Mouse (Mus musculus) forebrain, embryonic 12.5 days (tissue): ENCODE measurements at regions not wholly inside any gene's neighbourhood (a gene's known extent, or its start where the extent isn't known, plus 50 kb on each side); places are given as distances from the start of the nearest gene placed in this dataset.

Experiments used
- ATAC-seq: fragments of 200-750 bp; cut with Nextera tagmentation; 2 replicates; pipeline ENCODE4 v1.8.0; 2017; ENCODE audit warnings: moderate TSS enrichment; ENCODE audit not compliant: low FRiP score
- H3K27ac ChIP-seq: fragments of 300-500 bp; sonication (generic); 2 replicates; pipeline ENCODE4 v1.5.1; 2016; ENCODE audit warnings: mild to moderate bottlenecking
- H3K27me3 ChIP-seq: fragments of 300-500 bp; sonication (generic); 2 replicates; pipeline ENCODE4 v1.6.1; 2016; ENCODE audit warnings: mild to moderate bottlenecking
- H3K36me3 ChIP-seq: fragments of 300-500 bp; sonication (generic); replicated peaks from 2 replicates; pipeline ENCODE4 v1.6.1; 2016; ENCODE audit warnings: mild to moderate bottlenecking
- H3K4me1 ChIP-seq: fragments of 300-500 bp; sonication (generic); 2 replicates; pipeline ENCODE4 v1.6.1; 2016
- H3K4me2 ChIP-seq: fragments of 300-500 bp; sonication (generic); 2 replicates; pipeline ENCODE4 v1.6.1; 2016; ENCODE audit warnings: mild to moderate bottlenecking, moderate library complexity
- H3K4me3 ChIP-seq: fragments of 300-500 bp; sonication (generic); replicated peaks from 2 replicates; pipeline ENCODE4 v1.5.1; 2016; ENCODE audit warnings: mild to moderate bottlenecking
- H3K9ac ChIP-seq: fragments of 300-500 bp; sonication (generic); 2 replicates; pipeline ENCODE4 v1.6.1; 2016; ENCODE audit warnings: mild to moderate bottlenecking
- H3K9me3 ChIP-seq: fragments of 300-500 bp; sonication (generic); 2 replicates; pipeline ENCODE4 v1.6.1; 2016
- WGBS: fragments of 180-500 bp; shearing (Covaris S2); methylation state at CpG from one replicate; pipeline ENCODE4 v1.1.7; 2016; 5-methylcytosine and 5-hydroxymethylcytosine counted together

DNA sequence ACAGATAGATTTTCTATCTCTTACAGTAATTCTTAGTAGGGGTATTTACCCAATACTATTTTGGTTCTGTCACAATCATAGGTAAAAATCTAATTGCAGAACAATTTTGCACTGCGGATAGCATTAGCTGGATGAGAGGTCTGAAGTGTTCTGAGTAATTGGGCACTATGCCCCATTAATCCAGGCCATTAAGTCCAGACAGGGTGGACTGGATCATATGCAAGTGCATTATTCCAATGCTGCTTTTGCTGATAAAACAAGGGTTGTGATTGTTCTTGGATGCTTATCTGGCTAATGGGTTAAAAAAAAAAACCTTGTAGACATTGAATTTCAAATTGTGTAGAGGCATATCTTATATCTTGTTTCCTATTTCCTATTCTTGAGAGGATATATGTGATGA, 1732.6 kb upstream of the Gm6569 start:
- no peak overlapping the region for H3K4me2 ChIP-seq
- H3K36me3 ChIP-seq = no peaks in the 10 kb centered on the region
- H3K27ac ChIP-seq = no peak overlapping the region
- no peak for ATAC-seq
- H3K4me1 ChIP-seq = peaks cover 7% of the 10 kb centered on the region; the same call in 1 of the 2 replicates
- no peaks in the 10 kb centered on the region for H3K27me3 ChIP-seq
- no peak overlapping the region for H3K9ac ChIP-seq
- 93% methylated on average over 1 of the region's 1 CpGs for WGBS
- H3K4me3 ChIP-seq = no peak overlapping the region
- H3K9me3 ChIP-seq = no peaks in the 10 kb centered on the region

DNA sequence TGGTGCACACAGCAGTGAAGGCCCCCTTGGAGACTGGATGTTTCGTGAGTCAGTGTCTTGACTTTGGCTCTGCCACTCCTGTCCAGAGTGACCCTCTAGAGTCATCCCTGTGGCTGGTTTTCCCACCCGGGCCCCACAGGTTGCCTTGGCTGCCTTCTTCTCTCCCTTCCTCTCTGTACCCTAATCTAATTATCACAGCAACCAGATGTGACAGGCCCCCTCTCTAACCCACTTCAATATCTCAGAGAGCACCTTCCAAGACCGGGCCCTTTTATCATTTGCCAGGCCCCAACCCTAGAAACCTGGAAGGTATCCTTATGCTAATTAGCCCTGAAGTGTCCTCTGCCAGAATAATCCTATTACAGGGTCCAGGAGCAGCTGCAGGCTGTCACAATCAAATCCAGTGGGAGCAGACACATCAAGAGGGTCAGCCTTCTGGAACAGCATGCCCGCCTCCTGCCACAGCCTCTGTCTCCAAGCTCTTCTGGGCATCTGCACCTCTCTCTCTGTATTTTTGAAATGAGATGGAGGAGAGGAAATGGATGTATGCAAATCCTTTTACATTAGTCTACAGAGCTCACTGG, 1728.4 kb upstream of the Gm6569 start:
- no peak overlapping the region for H3K27ac ChIP-seq

DNA sequence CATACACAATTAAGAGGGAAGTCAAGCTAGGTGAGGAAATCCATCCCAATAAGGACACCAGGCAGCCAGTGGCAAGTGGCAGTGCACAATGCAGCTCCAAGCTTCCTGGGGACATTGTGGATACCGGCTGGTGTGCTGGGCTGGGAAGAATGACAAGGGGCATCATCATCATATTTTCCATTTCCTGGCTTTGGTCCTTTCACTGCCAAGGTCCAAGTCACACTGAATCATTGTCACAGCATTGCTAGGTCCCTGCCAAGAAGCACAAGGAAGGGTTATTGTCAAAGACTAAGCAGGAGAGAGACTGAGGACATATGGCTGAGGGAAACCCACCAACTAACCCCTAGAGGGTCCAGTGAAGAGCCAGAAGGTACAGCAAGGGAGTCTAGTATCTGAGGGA, 1723.8 kb upstream of the Gm6569 start:
- no peak for ATAC-seq
- H3K4me1 ChIP-seq = peaks cover 7% of the 10 kb centered on the region; the same call in 1 of the 2 replicates
- WGBS = 89% methylated on average over 1 of the region's 1 CpGs
- no peaks in the 10 kb centered on the region for H3K36me3 ChIP-seq
- no peaks in the 10 kb centered on the region for H3K9me3 ChIP-seq
- H3K4me2 ChIP-seq = no peak overlapping the region
- H3K27ac ChIP-seq = no peak overlapping the region
- no peaks in the 10 kb centered on the region for H3K27me3 ChIP-seq
- H3K9ac ChIP-seq = no peak overlapping the region
- no peak overlapping the region for H3K4me3 ChIP-seq

More for the DNA sequence above, 1728.4 kb upstream of the Gm6569 start:
- WGBS = 46% methylated on average over 4 of the region's 4 CpGs
- Histone ChIP-seq H3K9ac (no peak overlapping the region), H3K4me1 (peaks cover 7% of the 10 kb centered on the region; the same call in 1 of the 2 replicates), H3K9me3 (no peaks in the 10 kb centered on the region), H3K36me3 (no peaks in the 10 kb centered on the region), H3K4me3 (no peak overlapping the region), H3K4me2 (no peak overlapping the region), H3K27me3 (no peaks in the 10 kb centered on the region)
- no peak for ATAC-seq

DNA sequence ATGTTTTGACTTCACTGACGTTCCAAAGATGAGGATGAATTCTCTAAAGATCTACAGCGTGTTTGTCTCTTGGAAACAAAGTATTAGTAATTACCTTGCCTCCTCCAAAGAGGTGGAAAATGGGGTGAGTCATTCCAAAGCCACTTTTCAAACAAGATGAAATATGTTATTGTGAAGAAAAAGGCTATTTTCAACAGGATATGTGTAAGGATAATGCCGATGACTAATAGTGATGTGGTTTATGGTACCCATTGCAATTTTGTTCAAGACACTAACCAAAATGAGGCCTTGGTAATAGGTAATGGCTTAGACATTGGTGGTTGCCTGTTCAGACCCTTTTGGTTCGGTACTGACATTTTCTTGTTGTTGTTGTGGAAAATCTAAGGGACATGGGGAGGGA, 1717.6 kb upstream of the Gm6569 start:
- H3K27ac ChIP-seq = no peak overlapping the region
- no peak overlapping the region for H3K4me3 ChIP-seq
- ATAC-seq = no peak
- 81% methylated on average over 4 of the region's 4 CpGs for WGBS
- no peaks in the 10 kb centered on the region for H3K36me3 ChIP-seq
- H3K27me3 ChIP-seq = no peaks in the 10 kb centered on the region
- no peak overlapping the region for H3K9ac ChIP-seq
- no peaks in the 10 kb centered on the region for H3K4me1 ChIP-seq
- no peaks in the 10 kb centered on the region for H3K9me3 ChIP-seq
- no peak overlapping the region for H3K4me2 ChIP-seq

DNA sequence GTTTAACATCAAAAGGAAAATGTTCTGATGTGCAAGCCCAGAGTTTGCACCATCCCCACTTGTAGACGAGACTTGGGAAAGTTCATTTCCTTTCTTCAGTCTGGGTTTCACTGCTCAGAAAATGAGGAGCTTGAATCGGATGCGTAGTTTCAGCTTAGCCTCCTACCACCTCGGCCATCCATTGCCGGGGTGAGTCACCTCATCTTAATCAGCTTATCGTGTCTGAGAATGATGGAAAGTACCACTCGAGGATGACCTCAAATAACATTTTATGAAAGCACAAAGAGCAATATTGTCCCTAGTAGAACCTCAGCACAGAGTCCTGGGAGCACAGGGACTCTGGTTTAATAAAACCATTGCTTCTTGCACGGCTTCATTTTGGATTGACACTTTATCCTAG, 1700.1 kb upstream of the Gm6569 start:
- no peak overlapping the region for H3K9ac ChIP-seq
- H3K9me3 ChIP-seq = no peaks in the 10 kb centered on the region
- no peaks in the 10 kb centered on the region for H3K36me3 ChIP-seq
- 80% methylated on average over 8 of the region's 8 CpGs for WGBS
- H3K4me1 ChIP-seq = no peaks in the 10 kb centered on the region
- H3K27me3 ChIP-seq = no peaks in the 10 kb centered on the region
- no peak overlapping the region for H3K4me2 ChIP-seq
- no peak for ATAC-seq
- no peak overlapping the region for H3K4me3 ChIP-seq
- no peak overlapping the region for H3K27ac ChIP-seq

DNA sequence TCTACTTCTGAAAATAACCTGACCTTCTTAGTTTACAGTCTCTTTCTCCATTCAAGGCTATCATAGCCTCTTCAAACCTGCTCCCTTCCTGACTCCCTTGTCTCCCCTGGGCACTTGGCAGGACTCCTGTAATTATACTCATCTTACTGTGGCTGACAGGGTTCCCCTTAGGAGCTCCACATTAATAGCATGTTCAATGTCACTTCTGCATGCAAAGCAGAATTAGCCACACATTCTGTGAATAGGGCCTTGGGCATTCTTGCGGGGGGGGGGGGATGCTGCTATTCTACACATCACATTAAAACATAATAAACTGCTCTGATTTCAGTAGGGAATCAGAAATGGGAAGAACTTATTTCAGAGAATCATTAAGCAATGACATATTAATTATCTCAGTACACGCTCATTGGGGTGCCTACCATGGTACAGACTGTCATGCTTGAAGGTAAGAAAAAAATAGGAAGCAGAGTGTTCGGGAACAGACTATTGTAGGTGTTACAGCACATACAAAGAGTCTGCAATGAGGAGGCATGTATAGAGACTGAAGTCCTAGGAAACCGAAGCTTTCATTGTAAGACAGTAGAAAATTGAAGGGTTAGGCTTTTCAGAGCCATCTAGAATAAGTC, 1698.3 kb upstream of the Gm6569 start:
- Histone ChIP-seq H3K4me2 (no peak overlapping the region), H3K27me3 (no peaks in the 10 kb centered on the region), H3K4me3 (no peak overlapping the region), H3K9ac (no peak overlapping the region), H3K36me3 (no peaks in the 10 kb centered on the region), H3K4me1 (no peaks in the 10 kb centered on the region), H3K27ac (no peak overlapping the region), H3K9me3 (no peaks in the 10 kb centered on the region)
- 79% methylated on average over 4 of the region's 4 CpGs for WGBS
- ATAC-seq = no peak

DNA sequence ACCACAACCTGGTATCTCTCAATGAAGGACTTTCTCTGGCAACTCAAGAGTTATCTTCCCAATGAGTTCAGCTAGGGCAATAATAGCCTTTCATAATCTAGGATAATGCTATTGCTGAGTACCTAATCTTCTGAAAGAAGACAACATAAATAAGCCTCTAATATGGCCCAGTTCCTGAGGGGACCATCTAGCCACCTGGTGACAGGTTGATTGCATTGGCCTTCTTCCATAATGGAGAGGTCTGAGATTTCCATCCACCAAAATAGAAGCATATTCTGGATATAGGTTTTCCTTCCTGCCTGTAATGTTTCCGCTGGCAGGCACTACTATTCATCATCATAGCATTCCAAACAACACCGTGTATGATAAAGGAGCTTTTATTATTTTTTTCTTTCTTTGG, 1694.2 kb upstream of the Gm6569 start:
- no peak overlapping the region for H3K4me2 ChIP-seq
- H3K27ac ChIP-seq = no peak overlapping the region
- no peak for ATAC-seq
- no peak overlapping the region for H3K9ac ChIP-seq
- no peaks in the 10 kb centered on the region for H3K36me3 ChIP-seq
- no peaks in the 10 kb centered on the region for H3K4me1 ChIP-seq
- no peaks in the 10 kb centered on the region for H3K27me3 ChIP-seq
- no peaks in the 10 kb centered on the region for H3K9me3 ChIP-seq
- 90% methylated on average over 2 of the region's 2 CpGs for WGBS
- no peak overlapping the region for H3K4me3 ChIP-seq

DNA sequence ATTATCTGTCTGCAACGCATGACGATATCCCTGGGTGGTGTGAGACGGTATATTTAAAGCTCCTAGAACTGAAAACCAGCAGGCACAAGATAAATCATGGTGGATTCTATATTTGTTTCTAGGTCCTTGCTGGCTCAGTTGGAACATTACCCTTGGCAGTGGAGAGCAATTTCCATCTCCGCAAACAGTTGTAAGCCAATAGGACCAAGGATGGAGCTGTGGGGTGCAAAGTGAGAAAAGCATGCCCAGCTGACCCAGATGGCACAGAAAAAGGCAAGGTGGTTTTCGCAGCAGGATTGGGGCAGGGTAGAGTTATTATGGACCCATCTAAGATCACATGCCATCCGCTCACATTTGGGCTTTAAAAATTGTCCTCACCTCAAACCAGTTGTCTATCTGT, 1683.8 kb upstream of the Gm6569 start:
- Histone ChIP-seq H3K9ac (no peak overlapping the region), H3K27ac (no peak overlapping the region), H3K4me3 (no peak overlapping the region), H3K4me2 (no peak overlapping the region), H3K36me3 (no peaks in the 10 kb centered on the region), H3K27me3 (no peaks in the 10 kb centered on the region), H3K4me1 (no peaks in the 10 kb centered on the region), H3K9me3 (no peaks in the 10 kb centered on the region)
- WGBS = 88% methylated on average over 6 of the region's 6 CpGs
- ATAC-seq = no peak

DNA sequence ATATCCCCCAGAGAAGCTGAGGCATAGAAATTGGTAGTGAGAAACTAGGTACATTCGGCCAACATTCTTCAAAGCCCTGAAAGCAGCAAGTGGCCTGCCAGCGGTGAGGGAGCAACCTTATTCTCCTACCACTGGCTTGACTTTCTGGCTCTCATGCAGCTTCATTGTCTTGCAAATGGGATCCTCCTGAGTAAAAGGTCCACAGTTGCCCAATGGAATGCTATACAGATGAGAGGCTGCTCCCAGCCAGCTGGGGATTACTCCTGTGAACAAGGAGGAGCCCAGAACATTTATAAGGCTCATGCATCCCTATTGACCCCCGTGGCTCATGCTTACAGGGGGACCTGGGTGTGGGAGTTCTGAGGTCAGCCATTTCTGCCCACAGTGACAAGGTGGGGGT, 1675.9 kb upstream of the Gm6569 start:
- no peaks in the 10 kb centered on the region for H3K36me3 ChIP-seq
- no peak overlapping the region for H3K9ac ChIP-seq
- H3K27ac ChIP-seq = no peak overlapping the region
- no peak overlapping the region for H3K4me2 ChIP-seq
- H3K4me3 ChIP-seq = no peak overlapping the region
- no peaks in the 10 kb centered on the region for H3K9me3 ChIP-seq
- H3K4me1 ChIP-seq = no peaks in the 10 kb centered on the region
- no peak for ATAC-seq
- 41% methylated on average over 3 of the region's 3 CpGs for WGBS
- no peaks in the 10 kb centered on the region for H3K27me3 ChIP-seq

DNA sequence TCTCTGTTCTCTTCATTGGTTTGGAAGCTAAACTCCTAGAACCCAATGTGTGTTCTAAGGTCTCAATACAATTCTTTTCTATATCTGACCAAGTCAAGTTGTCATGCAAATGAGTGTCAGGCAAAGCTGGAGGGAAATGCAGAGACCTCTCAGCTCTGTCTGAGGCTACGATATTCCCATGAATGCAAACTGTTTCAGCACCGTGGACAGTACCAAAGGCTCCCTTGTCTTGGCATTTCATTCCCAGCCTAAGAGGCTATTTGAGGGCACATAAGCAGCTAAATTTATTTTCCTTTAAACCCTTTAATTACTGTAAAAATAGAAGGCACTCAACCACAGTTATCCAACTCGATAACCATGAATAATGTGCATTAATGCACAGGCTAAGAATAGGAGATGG, 1633.5 kb upstream of the Gm6569 start:
- Histone ChIP-seq H3K4me3 (no peak overlapping the region), H3K9ac (no peak overlapping the region), H3K36me3 (no peaks in the 10 kb centered on the region), H3K9me3 (no peaks in the 10 kb centered on the region), H3K27me3 (no peaks in the 10 kb centered on the region), H3K4me2 (no peak overlapping the region), H3K27ac (no peak overlapping the region), H3K4me1 (no peaks in the 10 kb centered on the region)
- ATAC-seq = no peak
- WGBS = 27% methylated on average over 3 of the region's 3 CpGs

DNA sequence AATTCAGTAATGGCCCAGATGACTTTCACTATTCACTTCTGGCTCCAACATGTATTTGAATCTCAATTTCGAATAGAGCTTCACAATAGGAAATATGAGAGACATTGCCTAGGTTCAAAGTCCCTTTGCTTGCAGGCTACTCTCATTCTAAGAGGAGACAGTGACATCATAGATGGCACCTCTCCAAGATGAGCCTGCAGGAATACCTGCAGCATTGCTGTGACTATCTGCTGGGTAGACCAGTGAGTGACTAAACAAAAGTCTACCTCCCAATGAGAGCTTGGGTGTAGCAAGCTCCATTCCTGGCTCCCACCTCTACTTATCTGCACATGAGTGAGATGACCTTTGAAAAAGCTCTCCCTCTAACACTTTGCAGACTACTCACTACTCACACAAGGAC, 1632.6 kb upstream of the Gm6569 start:
- Histone ChIP-seq H3K27me3 (no peaks in the 10 kb centered on the region), H3K4me2 (no peak overlapping the region)
- WGBS = 58% methylated on average over 1 of the region's 1 CpGs

DNA sequence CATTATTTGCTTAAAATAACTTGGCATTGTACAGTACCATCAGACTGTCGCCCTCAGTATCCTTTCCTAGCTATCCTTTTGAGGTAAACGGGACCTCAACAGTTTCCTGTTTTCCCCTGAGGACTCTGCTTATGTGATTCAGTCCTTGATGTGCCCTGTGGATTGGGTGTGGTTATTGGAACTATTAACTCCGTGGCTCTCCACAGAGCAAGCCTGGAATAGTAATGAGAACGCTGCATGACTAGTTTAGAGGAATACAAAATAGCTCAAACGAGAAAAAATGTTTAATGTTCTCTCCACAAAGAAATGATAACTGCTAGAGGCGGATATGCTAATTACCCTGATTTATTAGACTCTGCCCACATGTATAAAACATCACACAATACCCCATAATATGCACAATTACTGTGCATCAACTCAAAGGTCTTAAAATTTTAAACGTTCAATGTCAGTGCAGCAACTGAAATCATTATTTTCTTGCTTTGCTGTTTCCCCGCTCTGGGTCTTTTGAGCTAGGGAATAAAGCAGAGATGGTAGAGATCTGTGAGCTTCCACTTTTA, 1629.0 kb upstream of the Gm6569 start:
- no peaks in the 10 kb centered on the region for H3K27me3 ChIP-seq
- no peak for ATAC-seq
- H3K4me1 ChIP-seq = peaks cover 3% of the 10 kb centered on the region; the same call in 1 of the 2 replicates
- no peaks in the 10 kb centered on the region for H3K9me3 ChIP-seq
- H3K27ac ChIP-seq = no peak overlapping the region
- H3K4me3 ChIP-seq = no peak overlapping the region
- WGBS = 57% methylated on average over 8 of the region's 8 CpGs
- no peak overlapping the region for H3K4me2 ChIP-seq
- H3K36me3 ChIP-seq = no peaks in the 10 kb centered on the region
- H3K9ac ChIP-seq = no peak overlapping the region

More for the DNA sequence above, 1632.6 kb upstream of the Gm6569 start:
- H3K9me3 ChIP-seq = no peaks in the 10 kb centered on the region
- peaks cover 3% of the 10 kb centered on the region; the same call in 1 of the 2 replicates for H3K4me1 ChIP-seq
- H3K9ac ChIP-seq = no peak overlapping the region
- H3K36me3 ChIP-seq = no peaks in the 10 kb centered on the region
- no peak overlapping the region for H3K27ac ChIP-seq
- no peak for ATAC-seq
- H3K4me3 ChIP-seq = no peak overlapping the region

DNA sequence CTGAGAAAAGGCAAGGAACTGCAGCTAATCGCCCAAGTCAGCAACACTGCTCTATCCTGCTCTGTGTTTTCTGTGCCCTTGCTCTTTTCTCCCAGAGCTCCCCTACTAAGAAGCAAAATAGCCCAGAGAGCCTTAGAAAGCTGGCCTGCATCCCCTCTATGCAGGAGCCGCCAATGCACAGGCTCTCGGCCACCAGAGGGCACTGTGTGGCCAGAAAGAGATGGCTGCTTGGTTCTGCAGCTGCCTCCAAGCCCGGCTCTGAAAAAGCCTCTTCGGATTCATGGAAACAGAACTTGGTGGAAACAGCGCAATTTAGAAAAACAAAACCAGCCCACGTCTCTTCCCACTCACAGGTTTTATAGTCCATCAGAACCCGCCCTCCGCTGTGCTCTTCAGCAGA, 1628.4 kb upstream of the Gm6569 start:
- Histone ChIP-seq H3K4me3 (no peak overlapping the region), H3K9me3 (no peaks in the 10 kb centered on the region), H3K9ac (no peak overlapping the region), H3K36me3 (no peaks in the 10 kb centered on the region), H3K27ac (no peak overlapping the region), H3K4me2 (0 out of 2 replicates have a peak overlapping the region, but pooled peaks have one; percentile 10), H3K4me1 (peaks cover 3% of the 10 kb centered on the region; the same call in 1 of the 2 replicates), H3K27me3 (no peaks in the 10 kb centered on the region)
- WGBS = 12% methylated on average over 9 of the region's 9 CpGs
- peak; percentile 90 for ATAC-seq
